Mouse (Mus musculus) inflammation-experienced regulatory T-cells, adult 6 months (primary cell): Measurements from ENCODE around the gene Camkmt. TPM values are rescaled to one million over a fixed set of nuclear protein-coding genes. Genes with fewer than 3 reads are reported as not detected.

Experiments
- ATAC-seq: one replicate; pipeline ENCODE4 v1.8.0; 2017
- polyA plus RNA-seq, 3 experiments: library from polyadenylated mRNA; unstranded; fragments of 100-300 nt; shearing (Covaris generic); gene quantifications; one replicate each; pipeline ENCODE4 v1.2.1; 2017

Gene Camkmt
- polyA plus RNA-seq, 3 experiments from 2014 or later: 5.6 to 10.0 (median 10.0) TPM

DNA sequence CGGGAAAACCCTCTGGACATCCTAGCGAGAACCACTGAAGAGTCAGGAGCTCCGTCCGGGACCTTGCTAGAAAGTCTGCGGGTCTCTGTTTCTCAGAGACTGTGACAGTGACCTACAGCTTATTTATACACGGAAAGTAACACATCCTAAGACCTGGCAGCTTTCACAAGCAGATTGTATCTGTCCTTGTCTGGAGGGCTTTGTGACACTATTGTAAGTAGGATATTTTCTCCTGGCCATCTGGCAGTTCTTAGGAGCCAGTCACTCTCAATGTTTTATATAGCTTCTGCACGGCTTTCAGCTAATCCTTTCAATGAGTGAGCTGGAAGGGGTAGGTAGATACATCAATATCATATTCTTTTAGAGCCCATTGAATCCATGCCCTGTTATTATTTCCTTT is 218.2 kb downstream of the Camkmt start:
- ATAC-seq: no peak

DNA sequence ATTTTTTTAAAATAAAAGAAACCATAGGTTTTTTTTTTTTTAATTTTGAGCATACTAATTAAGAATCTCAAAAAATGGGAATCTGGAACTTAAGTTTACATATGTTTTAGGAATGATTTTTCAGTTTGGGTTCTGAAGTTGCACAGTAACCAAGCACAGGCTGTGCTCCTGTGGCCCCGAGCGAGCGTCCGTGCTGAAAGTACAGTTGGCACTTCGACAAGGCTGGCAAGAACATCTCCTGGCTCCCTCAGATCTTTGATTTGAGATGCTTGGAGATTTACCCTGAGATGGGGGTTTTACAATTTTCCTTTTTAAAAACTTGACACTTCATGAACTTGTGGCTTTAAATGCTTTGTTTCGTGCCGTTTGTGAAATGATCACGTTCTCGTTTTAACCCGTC is 218.7 kb downstream of the Camkmt start:
- ATAC-seq: no peak

GRCm38 (mm10) chr17:85311348-85311747 is 221.0 kb downstream of the Camkmt start:
- ATAC-seq: no peak

GRCm38 (mm10) chr17:85318401-85318800 is 228.0 kb downstream of the Camkmt start:
- no peak for ATAC-seq

GRCm38 (mm10) chr17:85319779-85320300 is 229.5 kb downstream of the Camkmt start:
- no peak for ATAC-seq

- no peak for ATAC-seq
These were observed 238.5 kb downstream of the Camkmt start for GRCm38 (mm10) chr17:85328901-85329300.

GRCm38 (mm10) chr17:85335464-85335863 is 245.1 kb downstream of the Camkmt start:
- no peak for ATAC-seq

DNA sequence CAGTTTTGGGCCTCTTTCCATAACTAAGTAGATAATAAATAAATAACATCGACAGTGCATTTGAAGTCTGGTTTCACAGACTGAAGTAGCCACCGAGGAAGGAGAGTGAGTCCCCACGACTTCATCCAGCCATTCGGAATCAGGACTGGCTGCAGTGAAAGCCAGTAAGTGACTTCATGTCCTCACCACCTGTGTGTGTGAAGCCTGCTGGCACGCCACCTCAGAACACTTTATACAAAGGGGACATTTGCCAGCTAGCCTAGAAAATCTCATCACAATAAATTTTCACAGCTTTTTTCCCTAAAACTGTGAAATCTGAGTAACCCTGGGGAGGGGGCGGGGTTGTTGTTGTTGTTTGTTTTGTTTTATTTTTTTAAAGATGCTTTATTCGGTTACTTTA is 247.3 kb downstream of the Camkmt start:
- no peak for ATAC-seq

DNA sequence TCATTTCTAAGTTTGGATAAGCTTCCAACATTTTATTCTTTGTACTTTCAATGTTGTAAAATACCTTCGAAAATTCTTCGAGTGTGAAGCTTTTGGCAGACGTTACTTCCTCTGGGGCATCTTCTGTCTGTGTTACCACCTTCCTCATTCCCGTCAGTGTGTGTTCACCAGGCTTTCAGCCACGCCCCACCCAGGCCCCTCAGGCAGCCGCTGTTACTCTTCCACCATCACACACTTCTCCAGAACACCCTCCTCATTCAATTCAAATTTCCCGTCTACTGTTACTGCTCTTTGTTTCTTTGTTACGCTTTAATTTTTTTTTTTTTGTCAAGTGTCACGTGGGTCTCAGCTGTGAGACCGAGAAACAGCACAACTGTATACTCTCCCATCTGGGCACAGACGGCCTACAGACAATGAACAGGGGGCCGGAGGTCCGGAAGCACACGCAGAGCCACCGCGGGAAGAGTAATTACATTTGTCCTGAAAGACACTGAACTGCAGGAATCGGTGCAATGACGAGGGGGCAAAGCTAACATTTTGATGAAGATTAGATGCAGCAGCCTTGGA is 250.9 kb downstream of the Camkmt start:
- ATAC-seq: no peak

DNA sequence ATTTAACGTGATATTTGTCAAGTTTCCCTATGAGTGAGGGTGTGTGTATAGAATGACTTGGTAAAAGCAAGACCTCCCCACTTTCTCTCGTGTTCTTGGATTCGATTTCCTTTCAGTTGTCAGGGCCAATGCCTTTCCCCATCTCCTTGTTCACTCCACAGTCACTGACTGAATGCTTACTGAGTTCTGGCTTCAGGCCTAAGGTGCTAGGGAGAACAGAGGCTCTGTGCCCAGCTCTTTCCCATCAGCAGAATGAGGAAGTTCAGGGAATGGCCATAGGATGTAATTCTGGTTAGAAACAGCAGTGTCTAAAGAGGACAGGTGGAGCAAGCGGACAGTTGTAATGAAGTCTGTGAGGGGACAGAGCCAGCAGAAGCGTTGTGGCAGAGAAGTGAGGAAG is 252.1 kb downstream of the Camkmt start:
- ATAC-seq: no peak

- ATAC-seq: no peak
These were observed 253.1 kb downstream of the Camkmt start for GRCm38 (mm10) chr17:85343435-85343834.

DNA sequence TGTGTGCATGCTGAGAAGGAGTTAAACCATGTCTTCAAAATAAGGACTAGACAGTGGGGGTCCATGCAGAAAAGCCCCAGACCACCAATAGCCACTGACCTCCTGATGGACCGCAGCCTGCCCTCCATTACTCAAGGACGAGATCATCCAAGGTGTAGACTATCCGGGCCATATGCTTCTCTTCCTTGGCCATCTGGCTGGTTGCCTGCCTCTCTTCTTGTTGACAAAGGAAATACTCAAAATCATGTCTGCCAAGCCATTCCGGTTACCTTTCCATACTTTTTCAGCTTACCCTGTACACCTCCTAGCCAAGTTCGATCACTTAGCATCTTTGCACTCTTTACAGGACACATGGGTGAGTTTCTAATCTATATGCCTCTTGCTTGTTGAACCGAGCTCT is 256.3 kb downstream of the Camkmt start:
- no peak for ATAC-seq

GRCm38 (mm10) chr17:85349331-85349935 is 259.1 kb downstream of the Camkmt start:
- no peak for ATAC-seq

GRCm38 (mm10) chr17:85351301-85351700 is 260.9 kb downstream of the Camkmt start:
- no peak for ATAC-seq

DNA sequence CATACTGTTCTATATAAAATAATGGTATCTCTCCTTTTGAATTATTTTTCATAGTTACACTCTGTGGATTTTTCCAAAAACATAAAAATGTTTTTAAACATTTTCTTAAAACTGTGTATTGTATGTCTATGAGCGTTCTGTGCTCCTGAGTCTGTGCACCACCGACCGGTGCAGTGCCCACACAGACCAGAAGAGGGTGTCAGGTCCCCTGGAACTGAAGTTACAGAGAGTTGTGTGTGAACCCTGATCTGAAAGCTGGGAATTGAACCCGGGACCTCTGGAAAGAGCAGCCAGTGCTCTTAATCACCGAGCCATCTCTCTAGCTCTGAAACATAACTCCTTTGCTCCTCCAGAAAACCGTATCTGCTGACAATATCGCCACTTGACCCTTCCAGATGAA is 262.4 kb downstream of the Camkmt start:
- no peak for ATAC-seq

- ATAC-seq: no peak
These were observed 262.8 kb downstream of the Camkmt start for GRCm38 (mm10) chr17:85353191-85353590.

DNA sequence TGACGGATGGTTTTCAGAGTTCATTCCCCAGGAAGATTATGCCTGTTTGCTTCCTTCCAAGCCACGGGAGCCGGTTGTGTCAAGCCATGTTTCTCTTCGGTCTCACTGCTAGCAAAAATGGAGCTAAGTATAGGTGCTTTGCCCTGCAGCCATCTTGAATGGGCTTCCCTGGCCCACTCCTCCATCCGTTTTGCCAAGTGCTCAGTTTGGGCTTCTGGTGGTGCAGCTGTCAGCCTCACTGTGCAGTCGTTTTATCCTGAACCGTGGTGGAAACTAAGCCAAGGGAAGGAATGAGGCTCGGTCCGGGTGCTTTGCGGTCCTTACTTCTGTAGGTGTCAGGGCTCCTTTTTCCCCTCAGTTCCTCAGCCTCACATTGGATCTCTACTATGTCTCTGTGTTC is 263.3 kb downstream of the Camkmt start:
- ATAC-seq: no peak

- no peak for ATAC-seq
These were observed 265.0 kb downstream of the Camkmt start for GRCm38 (mm10) chr17:85355356-85355755.

- ATAC-seq: no peak
These were observed 270.7 kb downstream of the Camkmt start for GRCm38 (mm10) chr17:85361006-85361405.

GRCm38 (mm10) chr17:85367319-85367718 is 277.0 kb downstream of the Camkmt start:
- ATAC-seq: no peak

DNA sequence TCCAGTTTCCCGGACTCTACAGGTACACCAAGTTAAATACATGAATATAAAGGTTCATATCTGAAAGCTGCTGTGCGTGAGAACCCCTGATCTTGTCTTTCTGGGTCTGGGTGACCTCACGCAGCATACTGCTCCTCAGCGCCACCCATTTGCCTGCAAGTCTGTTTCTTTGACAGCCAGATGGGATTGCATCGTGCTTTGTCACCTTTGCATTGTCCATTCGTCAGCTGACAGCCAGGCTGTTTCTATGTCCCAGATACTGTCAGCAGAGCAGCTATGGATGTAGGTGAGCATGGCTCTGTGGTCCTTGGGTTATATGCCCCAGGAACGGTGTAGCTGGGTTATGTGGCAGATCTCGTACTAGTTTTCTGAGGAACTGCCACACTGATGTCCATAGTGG is 278.4 kb downstream of the Camkmt start:
- no peak for ATAC-seq

- no peak for ATAC-seq
These were observed 281.7 kb downstream of the Camkmt start for GRCm38 (mm10) chr17:85372076-85372475.

GRCm38 (mm10) chr17:85372523-85372922 is 282.2 kb downstream of the Camkmt start:
- ATAC-seq: no peak

DNA sequence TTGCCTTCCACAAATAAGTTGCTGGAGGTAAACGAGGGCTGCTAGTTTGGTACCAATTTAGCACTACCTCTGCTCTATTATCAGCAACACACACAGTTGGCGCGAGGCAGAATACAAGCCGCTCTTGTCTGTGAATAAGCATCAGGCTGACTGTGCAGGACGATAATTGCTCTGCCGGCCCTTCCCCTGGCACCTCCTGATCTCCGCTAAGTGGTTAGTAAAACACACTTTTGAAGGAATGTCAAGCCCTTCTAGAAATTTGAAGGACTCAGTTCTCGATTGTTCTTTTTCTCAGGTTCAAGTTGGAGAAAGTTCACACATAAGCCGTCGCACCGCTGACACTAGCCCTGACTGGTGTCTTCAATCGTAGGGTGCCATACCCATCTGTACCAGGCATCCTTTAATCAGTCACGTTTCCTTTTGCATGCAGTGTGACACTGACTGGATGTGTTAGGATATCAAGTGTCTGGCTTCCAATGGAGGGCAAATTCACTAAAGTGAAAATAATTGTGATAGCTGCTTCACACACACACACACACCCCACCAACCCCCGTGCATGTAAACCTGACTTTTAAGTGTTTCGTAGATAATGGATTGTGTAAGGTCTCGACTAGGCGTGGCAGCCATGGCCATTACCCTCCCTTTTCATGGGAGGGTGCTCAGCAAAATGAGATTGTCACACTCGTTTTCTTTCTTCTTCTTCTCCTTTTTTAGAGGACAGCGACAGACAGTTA is 283.9 kb downstream of the Camkmt start:
- ATAC-seq: no peak
